Mouse (Mus musculus): ENCODE measurements around the gene Atp1a4.

DNA sequence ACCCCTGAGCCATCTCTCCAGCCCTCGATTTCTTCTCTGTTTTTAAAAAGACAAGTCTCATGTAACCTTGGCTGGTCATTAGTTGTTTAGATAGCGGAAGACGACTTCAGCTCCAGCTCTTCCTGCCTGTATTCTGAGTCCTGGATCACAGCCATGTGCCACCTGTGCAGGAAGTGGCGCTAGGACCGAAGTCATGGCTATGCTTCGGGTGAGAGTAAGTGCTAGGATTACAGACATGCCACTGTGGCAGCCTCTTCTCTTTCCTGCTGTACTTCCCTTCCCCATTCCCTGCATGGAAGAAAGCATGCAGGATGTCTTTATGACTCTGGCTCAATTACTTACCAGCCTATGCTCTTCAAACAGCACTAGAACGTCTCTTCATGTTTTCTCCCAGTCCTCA lies 79.1 kb downstream of the Atp1a4 start:
- TF ChIP-seq CTCF (IDR thresholded peaks at IDR 0.05; ENCODE audit: control insufficient read depth, insufficient read depth, low read length): no peak
- no peak for TF ChIP-seq POLR2A (IDR thresholded peaks at IDR 0.05; ENCODE audit: borderline replicate concordance, control insufficient read depth, low read depth, low read length)

Measured in bone marrow, adult 2 months (tissue).